Mouse (Mus musculus): ENCODE results near the gene AI661453. TPM values are rescaled to one million over a fixed set of nuclear protein-coding genes. Genes with fewer than 3 reads are reported as not detected.

Gene AI661453
- total and polyA plus RNA-seq, 3 experiments, result not detected

GRCm38 (mm10) chr17:47438611-47439010 lies 2.2 kb downstream of the AI661453 start:
- no peak for TF ChIP-seq MYC (IDR thresholded peaks at IDR 0.05; ENCODE audit: low read depth, low read length)
- TF ChIP-seq ZKSCAN1 (IDR thresholded peaks at IDR 0.05; ENCODE audit: borderline replicate concordance, low read depth, low read length), result no peak
- no peak for TF ChIP-seq POLR2AphosphoS2 (IDR thresholded peaks at IDR 0.05; ENCODE audit: low read depth, low read length)
- no peak for TF ChIP-seq ZNF384 (IDR thresholded peaks at IDR 0.05; ENCODE audit: low read depth, low read length)
- no peak for TF ChIP-seq UBTF (IDR thresholded peaks at IDR 0.05; ENCODE audit: low read depth, low read length)
- TF ChIP-seq KAT2A (IDR thresholded peaks at IDR 0.05; ENCODE audit: insufficient replicate concordance, low read length), result no peak
- no peak for TF ChIP-seq TCF12 (IDR thresholded peaks at IDR 0.05; ENCODE audit: low read depth, low read length)
- no peak for TF ChIP-seq RAD21 (IDR thresholded peaks at IDR 0.05; ENCODE audit: low read depth, low read length)
- no peak for TF ChIP-seq ETS1 (conservative IDR thresholded peaks at IDR 0.05; ENCODE audit: low read depth, low read length)
- no peak for TF ChIP-seq JUND (conservative IDR thresholded peaks at IDR 0.05; ENCODE audit: low read depth, low read length)
- no peak for TF ChIP-seq JUN (IDR thresholded peaks at IDR 0.05; ENCODE audit: insufficient read depth, low read depth, low read length)
- no peak for TF ChIP-seq CHD1 (IDR thresholded peaks at IDR 0.05; ENCODE audit: low read depth, low read length)
- no peak for TF ChIP-seq MXI1 (IDR thresholded peaks at IDR 0.05; ENCODE audit: low read depth, low read length)
- TF ChIP-seq IRF4 (IDR thresholded peaks at IDR 0.05; ENCODE audit: low read depth, low read length), result no peak
- TF ChIP-seq MAX (IDR thresholded peaks at IDR 0.05; ENCODE audit: low read length), result no peak
- TF ChIP-seq ZMIZ1 (IDR thresholded peaks at IDR 0.05; ENCODE audit: low read depth, low read length), result no peak
- no peak for TF ChIP-seq HCFC1 (IDR thresholded peaks at IDR 0.05; ENCODE audit: low read depth, low read length)
- TF ChIP-seq E2F4 (IDR thresholded peaks at IDR 0.05; ENCODE audit: insufficient replicate concordance, low read depth, low read length), result no peak
- no peaks in the 10 kb centered on the region for H3K79me2 ChIP-seq (replicated peaks; ENCODE audit: control insufficient read depth, extremely low read depth, insufficient read depth, poor library complexity, severe bottlenecking)
- no peak overlapping the region for H3K4me2 ChIP-seq (ENCODE audit: insufficient read depth, low read depth, poor library complexity, severe bottlenecking)
- H3K36me3 ChIP-seq (replicated peaks in 1 of 2; ENCODE audit: control insufficient read depth in 1 of 2, insufficient read depth in 1 of 2, low read length in 1 of 2), result no peaks in the 10 kb centered on the region
- DNase-seq (ENCODE audit: extremely low read depth), result no peak
- no peaks in the 10 kb centered on the region for H3K27me3 ChIP-seq (replicated peaks)
- H3K9me3 ChIP-seq (replicated peaks; ENCODE audit: low read length), result peaks cover 8% of the 10 kb centered on the region
- H3K27ac ChIP-seq (ENCODE audit: insufficient read depth, low read depth), result no peak overlapping the region
- dilution Hi-C loops (cut with MboI; ENCODE audit: extremely low pct_ligation_motif_present, extremely low pct_unique_long_range_greater_than_20kb, low sequenced_read_pairs), result no loop called here
- H3K4me3 ChIP-seq (replicated peaks in 1 of 3; ENCODE audit: low read depth in 2 of 3, low read length in 2 of 3, poor library complexity in 1 of 3), result no peak overlapping the region
- no peak overlapping the region for H3K9ac ChIP-seq (ENCODE audit: insufficient read depth, low read depth)
- H3K4me1 ChIP-seq (ENCODE audit: control insufficient read depth in 1 of 2, insufficient read depth in 2 of 2), result peaks cover 4 to 31% of the 10 kb centered on the region in 2 experiments
- in situ Hi-C loops (cut with MboI; ENCODE audit: low pct_ligation_motif_present, low pct_unique_long_range_greater_than_20kb, low sequenced_read_pairs), result no loop called here

GRCm38 (mm10) chr17:47439396-47440028 lies 3.1 kb downstream of the AI661453 start:
- Histone ChIP-seq H3K9me3 (replicated peaks; ENCODE audit: low read length) (peaks cover 8% of the 10 kb centered on the region), H3K27ac (ENCODE audit: insufficient read depth, low read depth) (no peak overlapping the region), H3K36me3 (replicated peaks in 1 of 2; ENCODE audit: control insufficient read depth in 1 of 2, insufficient read depth in 1 of 2, low read length in 1 of 2) (no peaks in the 10 kb centered on the region), H3K4me2 (ENCODE audit: insufficient read depth, low read depth, poor library complexity, severe bottlenecking) (no peak overlapping the region), H3K4me3 (replicated peaks in 1 of 3; ENCODE audit: low read depth in 2 of 3, low read length in 2 of 3, poor library complexity in 1 of 3) (no peak overlapping the region), H3K27me3 (replicated peaks) (no peaks in the 10 kb centered on the region), H3K9ac (ENCODE audit: insufficient read depth, low read depth) (no peak overlapping the region), H3K4me1 (ENCODE audit: control insufficient read depth in 1 of 2, insufficient read depth in 2 of 2) (peaks cover 4 to 38% of the 10 kb centered on the region in 2 experiments), H3K79me2 (replicated peaks; ENCODE audit: control insufficient read depth, extremely low read depth, insufficient read depth, poor library complexity, severe bottlenecking) (no peaks in the 10 kb centered on the region)
- dilution Hi-C loops (cut with MboI; ENCODE audit: extremely low pct_ligation_motif_present, extremely low pct_unique_long_range_greater_than_20kb, low sequenced_read_pairs), result no loop called here
- TF ChIP-seq POLR2A (IDR thresholded peaks at IDR 0.05; ENCODE audit: low read depth, low read length) (no peak), ZC3H11A (IDR thresholded peaks at IDR 0.05; ENCODE audit: low read depth, low read length) (no peak), MAFK (IDR thresholded peaks at IDR 0.05; ENCODE audit: insufficient replicate concordance, low read length) (no peak), CTCF (conservative IDR thresholded peaks at IDR 0.05 in 1 of 2, IDR thresholded peaks at IDR 0.05 in 1 of 2; ENCODE audit: low read depth in 2 of 2, low read length in 2 of 2) (no peak), E2F4 (IDR thresholded peaks at IDR 0.05; ENCODE audit: insufficient replicate concordance, low read depth, low read length) (no peak), MYC (IDR thresholded peaks at IDR 0.05; ENCODE audit: low read depth, low read length) (no peak), GABPA (IDR thresholded peaks at IDR 0.05; ENCODE audit: insufficient replicate concordance, low read depth, low read length) (no peak), ZNF384 (IDR thresholded peaks at IDR 0.05; ENCODE audit: low read depth, low read length) (no peak), CHD1 (IDR thresholded peaks at IDR 0.05; ENCODE audit: low read depth, low read length) (no peak), CHD2 (IDR thresholded peaks at IDR 0.05; ENCODE audit: low read length) (no peak), JUND (conservative IDR thresholded peaks at IDR 0.05; ENCODE audit: low read depth, low read length) (no peak), POLR2AphosphoS2 (IDR thresholded peaks at IDR 0.05; ENCODE audit: low read depth, low read length) (no peak), RCOR1 (conservative IDR thresholded peaks at IDR 0.05; ENCODE audit: low read depth, low read length) (no peak), USF1 (IDR thresholded peaks at IDR 0.05; ENCODE audit: low read depth, low read length) (no peak), MAZ (IDR thresholded peaks at IDR 0.05; ENCODE audit: low read depth, low read length) (no peak), USF2 (conservative IDR thresholded peaks at IDR 0.05; ENCODE audit: low read depth, low read length) (no peak), RAD21 (IDR thresholded peaks at IDR 0.05; ENCODE audit: low read depth, low read length) (no peak), NELFE (IDR thresholded peaks at IDR 0.05; ENCODE audit: low read depth, low read length) (no peak)
- no peak for DNase-seq (ENCODE audit: extremely low read depth)
- in situ Hi-C loops (cut with MboI; ENCODE audit: low pct_ligation_motif_present, low pct_unique_long_range_greater_than_20kb, low sequenced_read_pairs), result no loop called here

All from CH12.LX (cell line).